Mouse (Mus musculus) liver, postnatal 0 days (tissue): Measurements from ENCODE around the gene Ddx54.
A peak's percentile ranks its signal among the peaks of the same experiment; 100 is the strongest.

Experiments used
- CTCF ChIP-seq: sonication (generic); IDR thresholded peaks from 2 replicates; pipeline ENCODE4 v1.5.1; 2016; ENCODE audit warnings: antibody characterized with exemption, low read depth
- EP300 ChIP-seq: IDR thresholded peaks from 2 replicates; pipeline ENCODE4 v1.6.1; 2016; ENCODE audit warnings: antibody characterized with exemption, low read depth, mild to moderate bottlenecking

- TF ChIP-seq EP300 (peak; percentile 46; the same call in 1 of the 2 replicates), CTCF (no peak)
Observed at GRCm38 (mm10) chr5:120586741-120587615, 25.6 kb upstream of the Ddx54 start.
